Mouse (Mus musculus): ENCODE results near the gene Tmem117.

Gene Tmem117

GRCm38 (mm10) chr15:94649071-94649765 is 20.2 kb downstream of the Tmem117 start:
- DNase-seq = no peak

DNA sequence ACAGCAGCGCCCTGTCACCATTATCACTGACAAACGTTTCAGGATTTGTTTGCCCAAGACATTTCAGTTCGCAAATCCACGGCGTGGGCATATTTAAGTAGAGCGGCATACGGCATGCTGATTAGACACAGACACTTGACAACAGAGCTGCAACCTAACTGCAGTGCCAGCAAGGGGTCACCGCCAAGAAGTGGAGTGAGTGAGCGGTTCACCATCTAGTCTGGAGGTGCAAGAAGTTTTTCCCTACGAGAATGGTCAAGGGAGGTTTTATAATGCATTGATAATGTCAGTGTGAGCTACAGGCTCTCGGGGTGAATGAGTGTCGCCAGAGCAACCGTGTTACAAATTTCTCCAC is 20.7 kb downstream of the Tmem117 start:
- DNase-seq = no peak

DNA sequence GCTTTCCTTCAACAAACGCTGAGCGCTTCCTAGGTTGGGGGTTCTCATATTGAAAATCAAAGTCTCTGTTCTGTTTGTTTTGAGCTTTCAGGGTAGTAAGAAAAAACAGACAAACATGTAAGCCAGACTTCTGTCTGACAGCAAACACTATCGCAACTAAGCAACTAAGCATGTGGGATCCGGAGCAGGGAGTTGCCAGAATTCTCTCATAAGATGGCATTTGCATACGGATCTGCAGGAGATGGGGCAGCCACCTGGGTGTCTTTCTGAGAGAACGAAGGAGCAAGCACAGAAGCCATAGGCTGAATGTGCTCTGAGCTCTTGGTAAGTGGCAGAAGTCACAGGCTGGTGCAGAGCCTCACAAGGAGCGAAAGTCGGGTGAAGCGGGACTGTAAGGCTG is 22.3 kb downstream of the Tmem117 start:
- DNase-seq = no peak

DNA sequence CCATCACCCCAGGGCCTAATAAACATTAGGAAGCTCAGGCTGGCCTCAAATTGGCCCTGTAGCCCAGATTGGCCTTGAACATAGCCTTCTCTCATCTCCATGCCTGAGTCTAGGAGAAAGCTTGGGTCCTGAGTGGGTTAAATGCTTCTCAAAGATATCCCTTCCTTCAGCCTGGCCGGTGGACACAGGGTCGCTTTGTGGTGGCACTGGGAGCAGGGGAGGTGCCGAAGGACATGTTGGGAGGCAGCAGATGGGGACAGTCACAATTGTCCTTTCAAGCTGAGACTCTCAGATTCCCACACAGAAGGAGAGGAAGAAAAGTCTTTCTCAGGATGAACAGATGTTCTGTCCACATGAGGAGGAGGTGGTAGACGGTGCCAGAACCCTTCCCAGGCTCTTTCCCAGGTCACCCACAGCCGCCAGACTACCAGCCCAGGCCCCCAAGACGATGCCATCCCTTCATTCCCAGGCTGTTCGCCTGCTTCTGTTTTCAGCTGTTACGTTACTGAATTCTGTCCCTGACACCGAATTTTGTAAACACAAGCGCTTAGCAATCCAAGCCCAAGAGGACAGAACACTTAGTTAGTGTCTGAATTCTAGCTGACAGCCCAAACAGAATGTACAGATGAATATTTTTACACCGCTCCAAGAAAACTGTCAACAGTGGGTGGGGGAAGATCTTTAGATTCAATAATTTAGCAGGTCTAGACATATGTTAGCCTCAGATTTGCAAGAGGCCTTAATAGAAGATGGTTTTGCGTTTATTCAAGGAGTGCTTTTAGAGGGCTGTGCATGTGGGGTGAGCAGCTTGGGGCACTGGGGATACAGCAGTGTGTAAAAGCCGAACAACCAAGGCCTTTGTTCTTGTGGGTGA is 23.2 kb downstream of the Tmem117 start:
- DNase-seq = peak; percentile 52

DNA sequence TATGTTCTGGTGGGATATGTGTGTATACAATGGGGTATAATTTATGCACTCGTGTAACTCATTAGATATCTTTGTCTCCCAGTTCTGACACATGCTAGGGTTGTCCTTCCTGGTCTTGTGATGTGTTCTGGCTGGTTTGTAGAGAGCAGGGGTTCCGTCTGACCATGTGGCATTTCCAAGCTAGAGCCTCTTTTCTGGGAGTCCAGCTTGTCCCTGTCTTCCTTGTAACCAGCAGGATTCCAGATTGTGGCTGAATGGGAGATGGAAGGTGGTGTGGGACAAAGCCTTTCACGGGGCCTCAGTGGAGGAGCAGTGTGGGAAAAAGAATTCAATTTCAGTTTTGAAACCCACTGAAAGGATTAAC is 23.8 kb downstream of the Tmem117 start:
- DNase-seq = no peak

DNA sequence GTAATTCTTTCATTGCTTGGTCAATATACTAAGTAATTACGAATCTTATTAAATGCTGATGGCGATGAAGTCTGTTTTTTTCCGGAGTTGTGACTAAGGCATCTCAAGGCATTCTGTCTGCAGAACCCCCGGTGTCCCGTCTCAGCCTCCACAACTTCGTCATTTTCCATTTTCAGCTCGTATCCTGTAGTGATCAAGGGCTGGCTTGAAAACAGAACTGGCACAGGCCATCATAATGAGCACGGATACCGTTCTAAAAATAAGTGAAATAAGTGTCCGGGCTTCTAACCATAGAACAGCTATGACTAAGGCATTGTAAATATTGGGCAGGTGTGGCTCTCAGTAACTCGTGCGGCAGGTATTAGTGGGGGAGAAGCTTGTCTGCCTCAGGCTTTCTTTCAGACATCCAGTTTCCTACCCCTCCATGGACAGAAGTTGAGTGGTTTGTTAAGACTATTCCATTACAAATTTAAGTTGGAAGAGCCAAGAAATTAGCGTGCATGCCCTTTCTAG is 26.8 kb downstream of the Tmem117 start:
- DNase-seq = no peak

DNA sequence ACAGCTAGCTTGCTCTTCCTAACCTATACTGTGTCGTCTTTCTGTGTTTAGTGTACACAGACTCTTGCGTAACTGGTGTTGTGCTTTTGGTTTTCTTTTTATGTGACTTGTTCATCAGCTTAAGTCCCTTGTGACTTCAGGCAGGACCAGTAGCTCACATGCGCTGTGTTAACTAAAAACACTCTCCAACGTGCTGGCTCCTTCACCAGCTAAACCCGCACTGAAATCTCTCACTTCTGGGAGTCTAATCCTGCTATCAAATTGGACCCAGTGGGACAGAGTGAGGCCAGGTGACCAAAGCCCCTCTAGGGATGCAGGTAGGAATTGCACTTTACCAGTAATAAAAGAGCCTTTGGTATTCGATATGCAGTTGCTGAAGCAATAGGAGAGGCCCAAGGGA is 28.9 kb downstream of the Tmem117 start:
- no peak for DNase-seq

- no peak for DNase-seq
Measured at GRCm38 (mm10) chr15:94658392-94659111, 29.5 kb downstream of the Tmem117 start.

GRCm38 (mm10) chr15:94659112-94659437 is 30.0 kb downstream of the Tmem117 start:
- no peak for DNase-seq

DNA sequence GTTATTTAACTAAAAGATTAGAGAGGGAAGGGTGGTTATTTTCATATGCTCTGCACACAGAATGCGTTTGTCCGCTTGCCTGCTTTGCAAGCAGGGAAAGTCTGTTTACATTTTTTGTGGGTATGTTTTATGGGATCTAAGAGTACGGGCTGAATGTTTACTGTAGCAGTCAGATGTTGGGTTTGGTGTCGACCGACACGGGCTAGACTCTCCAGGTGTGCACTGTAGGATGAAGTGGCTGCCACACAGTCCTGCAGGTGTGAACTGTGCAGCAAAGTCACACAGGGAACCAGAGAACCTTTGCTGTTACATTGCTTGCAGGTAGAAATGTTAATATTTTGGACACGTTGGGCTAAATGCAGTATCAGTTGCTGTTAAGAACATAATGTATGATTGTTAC is 31.9 kb downstream of the Tmem117 start:
- no peak for DNase-seq

GRCm38 (mm10) chr15:94661398-94661797 is 32.4 kb downstream of the Tmem117 start:
- DNase-seq = no peak

- DNase-seq = no peak
Measured at GRCm38 (mm10) chr15:94664612-94665011, 35.6 kb downstream of the Tmem117 start.

- no peak for DNase-seq
Measured at GRCm38 (mm10) chr15:94681135-94681534, 52.1 kb downstream of the Tmem117 start.

DNA sequence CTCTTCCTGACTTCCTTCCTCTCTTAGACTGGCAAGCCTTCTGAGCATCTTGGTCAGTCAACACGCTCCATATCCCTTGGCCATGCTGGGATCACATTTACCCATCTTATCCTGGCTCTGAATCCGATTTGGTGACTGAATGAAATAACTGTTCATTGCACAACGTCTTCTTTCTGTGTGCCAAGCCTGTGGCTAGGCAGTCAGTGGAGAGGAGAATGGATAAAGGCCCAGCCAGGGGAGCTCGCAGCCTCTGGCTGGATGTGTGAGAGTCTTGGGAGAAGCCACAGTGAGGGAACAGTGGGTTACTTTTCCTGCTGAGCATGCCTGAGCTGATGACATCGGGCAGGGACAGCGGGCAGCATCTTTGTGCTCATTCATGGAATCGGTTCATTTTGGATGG is 55.2 kb downstream of the Tmem117 start:
- no peak for DNase-seq

- DNase-seq = no peak
Measured at GRCm38 (mm10) chr15:94687176-94687575, 58.1 kb downstream of the Tmem117 start.

GRCm38 (mm10) chr15:94687629-94688028 is 58.6 kb downstream of the Tmem117 start:
- no peak for DNase-seq

- no peak for DNase-seq
Measured at GRCm38 (mm10) chr15:94689195-94689883, 60.3 kb downstream of the Tmem117 start.

GRCm38 (mm10) chr15:94689884-94690231 is 60.8 kb downstream of the Tmem117 start:
- DNase-seq = no peak

GRCm38 (mm10) chr15:94722759-94723158 is 93.7 kb downstream of the Tmem117 start:
- peak; percentile 30 for DNase-seq

- no peak for DNase-seq
Measured at GRCm38 (mm10) chr15:94732104-94732503, 103.1 kb downstream of the Tmem117 start.

DNA sequence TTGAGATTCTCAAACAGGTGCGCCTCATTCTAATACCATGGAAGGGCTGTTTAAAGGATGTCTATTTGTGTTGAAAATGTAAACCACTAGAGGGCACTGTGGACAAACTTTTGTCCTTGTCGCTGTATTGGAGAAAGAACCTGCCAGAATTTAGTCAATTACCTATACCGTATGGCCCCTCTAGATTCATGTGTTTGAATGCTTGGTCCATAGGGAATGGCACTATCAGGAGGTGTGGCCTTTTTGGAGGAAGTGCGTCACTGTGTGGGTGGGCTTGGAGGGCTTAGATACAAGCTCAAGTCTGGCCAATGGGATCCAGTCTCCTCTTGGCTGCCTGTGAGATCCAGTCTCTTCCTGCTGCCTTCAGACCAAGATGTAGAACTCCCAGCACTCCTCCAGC is 140.2 kb downstream of the Tmem117 start:
- DNase-seq = peak; percentile 43

DNA sequence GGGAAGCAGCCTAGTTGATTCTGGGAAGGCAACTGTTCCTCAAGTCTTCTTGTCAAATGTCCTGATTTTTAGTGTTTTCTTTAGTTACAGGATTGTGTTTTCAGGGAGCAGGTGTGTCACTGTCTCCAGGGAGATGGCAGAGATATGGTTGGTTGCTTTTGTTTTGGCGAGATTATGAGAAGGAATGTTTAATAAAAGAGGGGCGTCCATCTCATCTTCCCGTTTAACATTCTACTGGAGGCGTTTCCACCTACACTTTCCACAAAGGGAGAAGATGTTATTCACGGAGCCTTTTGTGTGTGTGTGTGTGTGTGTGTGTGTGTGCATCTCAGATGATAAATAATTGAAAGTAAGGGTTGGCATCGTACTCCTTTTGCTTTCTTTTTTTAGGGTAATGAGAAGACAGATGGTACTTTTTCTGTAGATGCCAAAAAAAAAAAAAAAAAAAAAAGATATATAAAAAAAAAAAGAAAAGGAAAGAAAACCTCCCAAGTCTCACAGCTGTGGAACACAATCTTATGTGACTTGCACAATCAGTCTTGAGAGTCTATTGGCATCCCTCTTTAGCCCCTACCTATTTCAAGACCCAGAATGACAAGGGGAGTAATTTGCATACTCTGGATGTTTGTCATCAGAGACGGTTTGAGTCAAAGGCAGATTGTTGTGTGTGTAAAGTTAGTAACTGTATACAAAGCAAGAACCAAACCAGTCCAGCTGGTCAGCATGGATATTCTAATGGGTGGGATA is 142.0 kb downstream of the Tmem117 start:
- no peak for DNase-seq
